Mouse (Mus musculus) spleen, adult 2 months (tissue): ENCODE results near the gene Ccl27a.
"Not testable (repeated sequence)": the region's sequence is repeated elsewhere in the genome, so short reads cannot be mapped to it uniquely, and the experiment has no call there.

Experiments used
- CTCF ChIP-seq: fragments of 200-500 bp; IDR thresholded peaks from 2 replicates; pipeline ENCODE4 v1.5.1; 2011; ENCODE audit warnings: mild to moderate bottlenecking, inconsistent platforms; ENCODE audit not compliant: insufficient read depth, insufficient read length, insufficient replicate concordance; ENCODE audit errors: extremely low read depth
- POLR2A ChIP-seq: fragments of 200-500 bp; IDR thresholded peaks from 2 replicates; pipeline ENCODE4 v1.6.1; 2011; ENCODE audit warnings: low read depth, low read length, inconsistent platforms

DNA sequence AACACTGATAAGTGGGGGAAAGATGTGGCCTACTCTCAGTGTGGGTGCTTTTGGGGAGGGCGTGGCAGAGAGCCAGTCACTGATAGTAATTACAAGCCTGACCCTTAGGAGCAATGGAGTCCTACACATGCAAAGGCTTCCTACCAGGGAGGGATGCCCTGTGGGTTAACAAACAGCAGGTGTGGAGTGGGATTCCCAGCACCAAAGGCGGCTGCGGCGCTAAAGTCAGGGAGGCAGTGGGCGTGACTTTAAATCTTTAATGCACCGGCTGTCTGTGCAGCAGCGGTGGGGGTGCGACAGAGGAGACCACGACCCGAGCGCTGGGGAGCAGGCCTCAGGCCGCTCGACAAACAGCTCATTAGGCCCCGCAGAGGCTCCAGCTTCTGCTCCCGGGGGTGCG is 1.1 kb downstream of the Ccl27a start:
- TF ChIP-seq CTCF, POLR2A: not testable (repeated sequence)
